Mouse (Mus musculus): ENCODE measurements around the gene Cd180. TPM values are rescaled to one million over a fixed set of nuclear protein-coding genes. Genes with fewer than 3 reads are reported as not detected.
"Not testable (repeated sequence)": the region's sequence is repeated elsewhere in the genome, so short reads cannot be mapped to it uniquely, and the experiment has no call there.

Gene Cd180
- total RNA-seq, 2 experiments from 2014 or later = 2.1 to 2.5 TPM

DNA sequence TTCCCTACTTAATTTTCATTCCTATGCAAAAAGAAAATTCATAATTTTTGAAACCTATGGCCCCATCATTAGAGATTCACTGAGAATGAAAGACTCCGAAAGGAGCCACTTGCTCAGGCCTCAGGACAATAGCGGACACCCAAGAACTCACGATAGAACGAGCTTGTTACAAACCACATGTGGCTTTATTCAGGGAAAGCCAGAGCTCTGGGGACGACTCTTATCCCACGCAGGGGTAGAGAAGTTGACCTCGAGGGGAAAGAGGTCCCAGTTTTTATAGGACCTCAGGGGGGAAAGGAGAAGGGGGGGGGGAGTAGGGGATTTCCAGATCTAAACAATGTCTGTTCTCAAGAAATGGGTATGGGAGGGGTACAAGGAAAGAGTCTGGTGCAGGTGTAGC lies 35.6 kb downstream of the Cd180 start:
- intact Hi-C loops (cut with DNase I); DNase-seq (ENCODE audit: low spot score in 2 of 2): not testable (repeated sequence)

- no peak for DNase-seq (ENCODE audit: low spot score in 2 of 2)
- intact Hi-C loops (cut with DNase I) = no loop called here
Measured at GRCm38 (mm10) chr13:102733063-102733462, 39.7 kb downstream of the Cd180 start.

GRCm38 (mm10) chr13:102737811-102738210 lies 44.5 kb downstream of the Cd180 start:
- DNase-seq (ENCODE audit: low spot score in 2 of 2) = no peak
- intact Hi-C loops (cut with DNase I) = no loop called here

GRCm38 (mm10) chr13:102739720-102740535 lies 46.6 kb downstream of the Cd180 start:
- no peak for DNase-seq (ENCODE audit: low spot score in 2 of 2)
- intact Hi-C loops (cut with DNase I) = loop anchor here (10.0 kb wide), 1 partner anchor 365 kb away; no protein-coding TSS in a partner anchor

GRCm38 (mm10) chr13:102744481-102745269 lies 51.3 kb downstream of the Cd180 start:
- DNase-seq (ENCODE audit: low spot score in 2 of 2) = peak; percentile 50 to 60
- intact Hi-C loops (cut with DNase I) = loop anchor here (10.0 kb wide), 1 partner anchor 360 kb away; no protein-coding TSS in a partner anchor

- peak in 1 of 2 experiments; percentile 19 for DNase-seq (ENCODE audit: low spot score in 2 of 2)
- intact Hi-C loops (cut with DNase I) = loop anchor here (10.0 kb wide), 1 partner anchor 360 kb away; no protein-coding TSS in a partner anchor
Measured at GRCm38 (mm10) chr13:102745270-102745600, 51.9 kb downstream of the Cd180 start.

DNA sequence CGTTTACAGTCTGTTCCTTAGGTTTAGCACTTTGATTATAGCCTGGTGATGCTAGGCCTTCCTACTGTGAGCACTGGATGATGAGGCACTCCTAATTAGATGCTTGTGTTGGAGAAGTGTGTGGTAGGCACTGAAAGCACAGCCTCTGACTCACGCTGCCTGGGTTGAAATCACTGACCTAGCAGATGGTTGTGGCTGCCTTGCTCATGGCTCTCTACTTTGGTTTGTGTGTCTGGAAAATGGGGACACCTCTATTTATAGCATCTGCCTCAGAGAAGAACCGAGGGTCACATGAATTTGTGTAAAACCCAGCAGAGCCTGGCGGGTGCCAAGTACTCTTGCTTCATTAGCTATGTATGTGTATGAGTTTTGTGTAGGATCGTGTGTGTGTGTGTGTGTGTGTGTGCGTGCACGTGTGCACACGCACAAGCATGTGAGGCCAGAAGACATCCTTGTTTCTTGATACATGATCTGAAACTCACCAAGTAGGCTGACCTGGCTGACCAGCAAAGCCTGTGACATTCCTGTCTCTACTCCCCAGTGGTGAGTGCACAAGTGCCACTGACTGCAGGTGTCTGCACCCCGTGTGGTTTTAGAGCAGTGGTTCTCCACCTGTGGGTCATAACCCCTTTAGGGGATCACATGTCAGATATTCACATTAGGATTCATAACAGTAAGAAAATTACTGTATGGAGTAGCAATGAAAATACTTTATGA lies 52.4 kb downstream of the Cd180 start:
- intact Hi-C loops (cut with DNase I) = loop anchor here (10.0 kb wide), 1 partner anchor 359 kb away; no protein-coding TSS in a partner anchor
- peak; percentile 60 to 64 for DNase-seq (ENCODE audit: low spot score in 2 of 2)

DNA sequence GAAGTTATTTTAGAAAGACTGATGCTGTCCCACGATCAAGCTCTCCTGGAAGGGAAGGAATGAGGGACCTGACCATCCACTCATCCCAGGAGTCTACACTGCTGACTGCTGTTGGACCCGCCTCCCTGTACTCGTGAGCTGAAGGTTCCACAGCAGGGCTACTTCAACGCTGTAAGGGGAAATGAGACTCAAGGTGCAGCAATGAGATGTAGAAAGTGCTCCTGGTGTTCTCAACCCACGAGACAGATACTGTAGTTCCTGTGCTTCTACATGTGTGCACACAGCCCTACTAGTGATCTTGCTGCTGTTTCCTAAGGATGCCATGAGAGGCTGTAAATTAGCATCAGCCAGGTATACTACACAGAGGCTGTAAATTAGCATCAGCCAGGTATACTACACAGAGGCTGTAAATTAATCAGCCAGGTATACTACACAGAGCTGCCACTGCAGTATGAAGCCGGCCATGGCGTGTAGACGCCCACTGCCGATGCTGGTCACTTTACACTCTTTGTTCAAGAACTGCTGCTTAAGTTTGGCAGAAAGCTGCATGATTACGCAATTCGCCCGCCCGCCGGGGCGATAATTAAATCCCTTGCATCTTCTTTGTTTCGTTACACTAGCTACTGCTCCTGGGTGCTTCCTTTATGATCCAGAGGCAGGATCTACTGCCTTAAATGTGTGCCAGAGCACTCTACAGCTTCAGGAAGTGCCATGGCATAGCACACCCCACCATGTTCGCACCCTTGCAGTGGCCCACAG lies 53.6 kb downstream of the Cd180 start:
- DNase-seq (ENCODE audit: low spot score in 2 of 2) = peak; percentile 65 to 68
- intact Hi-C loops (cut with DNase I) = loop anchor here (10.0 kb wide), 1 partner anchor 358 kb away; no protein-coding TSS in a partner anchor

DNA sequence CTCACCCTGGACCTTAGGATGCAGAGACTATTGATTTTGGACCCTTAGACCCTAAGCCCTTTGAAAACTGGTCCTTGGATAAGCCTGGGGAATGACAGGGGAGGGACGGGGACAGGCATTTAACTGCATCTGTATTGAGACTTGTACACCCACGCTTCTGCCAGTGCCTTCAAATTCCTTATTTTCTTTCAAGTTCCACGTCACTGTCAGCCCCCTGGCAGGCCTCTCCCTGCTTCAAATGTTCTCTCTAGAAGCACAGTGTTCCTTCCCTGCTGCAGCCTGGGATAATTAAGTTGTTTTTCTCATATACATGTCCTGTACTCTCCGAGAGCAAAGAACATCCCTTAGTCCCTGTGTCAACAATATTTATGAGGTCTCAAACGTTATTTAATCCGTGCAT lies 55.8 kb downstream of the Cd180 start:
- intact Hi-C loops (cut with DNase I) = loop anchor here (10.0 kb wide), 1 partner anchor 356 kb away; no protein-coding TSS in a partner anchor
- DNase-seq (ENCODE audit: low spot score in 2 of 2) = no peak

GRCm38 (mm10) chr13:102749891-102750290 lies 56.5 kb downstream of the Cd180 start:
- intact Hi-C loops (cut with DNase I) = loop anchor here (10.0 kb wide), 1 partner anchor 355 kb away; no protein-coding TSS in a partner anchor
- DNase-seq (ENCODE audit: low spot score in 2 of 2) = no peak

- DNase-seq (ENCODE audit: low spot score in 2 of 2) = no peak
Measured at GRCm38 (mm10) chr13:102753714-102754556, 60.6 kb downstream of the Cd180 start.

GRCm38 (mm10) chr13:102755124-102755523 lies 61.8 kb downstream of the Cd180 start:
- DNase-seq (ENCODE audit: low spot score in 2 of 2) = no peak
- intact Hi-C loops (cut with DNase I) = no loop called here

More at GRCm38 (mm10) chr13:102753714-102754556, 60.6 kb downstream of the Cd180 start:
- intact Hi-C loops (cut with DNase I) = no loop called here

- intact Hi-C loops (cut with DNase I) = no loop called here
- DNase-seq (ENCODE audit: low spot score in 2 of 2) = no peak
Measured at GRCm38 (mm10) chr13:102756071-102756470, 62.7 kb downstream of the Cd180 start.

DNA sequence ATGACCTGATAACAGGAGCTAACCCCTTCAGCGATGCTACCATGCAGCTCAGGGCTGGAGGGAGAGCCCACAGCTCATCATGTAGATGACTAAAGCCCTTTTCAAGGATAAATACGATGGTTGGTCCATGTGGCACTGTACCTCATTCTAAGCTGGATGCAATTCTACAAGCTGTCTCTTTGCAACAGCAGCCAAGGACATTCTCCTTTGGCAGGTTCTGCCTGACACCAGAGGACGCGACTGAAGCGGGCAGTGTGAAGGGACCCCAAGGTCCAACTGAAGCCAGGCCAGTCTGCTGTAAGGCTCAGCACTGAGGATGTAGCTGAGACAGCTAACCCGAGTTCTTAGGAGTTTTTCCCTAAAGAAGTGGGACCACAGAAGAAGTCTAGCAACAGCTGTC lies 64.7 kb downstream of the Cd180 start:
- DNase-seq (ENCODE audit: low spot score in 2 of 2) = no peak
- intact Hi-C loops (cut with DNase I) = no loop called here

- no peak for DNase-seq (ENCODE audit: low spot score in 2 of 2)
- intact Hi-C loops (cut with DNase I) = no loop called here
Measured at GRCm38 (mm10) chr13:102761410-102761809, 68.1 kb downstream of the Cd180 start.

DNA sequence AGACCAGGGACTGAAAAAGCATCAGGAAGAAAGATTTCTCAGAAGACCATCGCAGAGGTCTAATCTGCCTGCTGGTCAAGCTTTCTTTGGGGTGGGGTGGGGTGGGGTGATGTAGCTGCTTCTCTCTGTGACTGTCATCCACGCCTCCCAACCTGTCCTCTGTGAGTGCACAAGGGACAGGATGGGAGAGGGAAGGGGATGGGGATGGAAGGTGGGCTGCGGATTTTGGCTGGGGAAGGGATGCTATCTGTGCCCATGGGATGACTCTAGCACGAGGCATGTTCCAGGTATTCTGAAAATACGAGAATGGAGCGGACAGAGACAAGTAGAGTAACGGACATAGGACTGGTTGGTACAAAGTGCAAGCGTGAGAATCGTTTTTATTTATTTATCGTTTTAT lies 68.8 kb downstream of the Cd180 start:
- intact Hi-C loops (cut with DNase I) = no loop called here
- DNase-seq (ENCODE audit: low spot score in 2 of 2) = no peak

GRCm38 (mm10) chr13:102764218-102764617 lies 70.9 kb downstream of the Cd180 start:
- intact Hi-C loops (cut with DNase I) = no loop called here
- no peak for DNase-seq (ENCODE audit: low spot score in 2 of 2)

- intact Hi-C loops (cut with DNase I) = no loop called here
- no peak for DNase-seq (ENCODE audit: low spot score in 2 of 2)
Measured at GRCm38 (mm10) chr13:102765216-102765615, 71.9 kb downstream of the Cd180 start.

All from left cerebral cortex, postnatal 36 days (tissue).